Mouse (Mus musculus) splenic B cell, adult 2 months (primary cell): ENCODE measurements around the gene Ranbp3.
"Not testable (repeated sequence)": the region's sequence is repeated elsewhere in the genome, so short reads cannot be mapped to it uniquely, and the experiment has no call there.

Experiments used
- DNase-seq: peaks from one replicate; pipeline ENCODE4 v3.0.0-alpha.2; 2011; ENCODE audit warnings: low read depth, low spot score
- H3K27me3 ChIP-seq: 2 replicates; pipeline ENCODE4 v1.6.1; 2012; ENCODE audit warnings: mild to moderate bottlenecking, low read length, moderate library complexity, mixed read lengths; ENCODE audit not compliant: control insufficient read depth, poor library complexity, insufficient read depth, severe bottlenecking
- H3K36me3 ChIP-seq: 2 replicates; pipeline ENCODE4 v1.6.1; 2012; ENCODE audit warnings: mild to moderate bottlenecking, low read length, moderate library complexity, mixed read lengths; ENCODE audit not compliant: control insufficient read depth, poor library complexity, insufficient read depth, severe bottlenecking

Ranbp3 gene

DNA sequence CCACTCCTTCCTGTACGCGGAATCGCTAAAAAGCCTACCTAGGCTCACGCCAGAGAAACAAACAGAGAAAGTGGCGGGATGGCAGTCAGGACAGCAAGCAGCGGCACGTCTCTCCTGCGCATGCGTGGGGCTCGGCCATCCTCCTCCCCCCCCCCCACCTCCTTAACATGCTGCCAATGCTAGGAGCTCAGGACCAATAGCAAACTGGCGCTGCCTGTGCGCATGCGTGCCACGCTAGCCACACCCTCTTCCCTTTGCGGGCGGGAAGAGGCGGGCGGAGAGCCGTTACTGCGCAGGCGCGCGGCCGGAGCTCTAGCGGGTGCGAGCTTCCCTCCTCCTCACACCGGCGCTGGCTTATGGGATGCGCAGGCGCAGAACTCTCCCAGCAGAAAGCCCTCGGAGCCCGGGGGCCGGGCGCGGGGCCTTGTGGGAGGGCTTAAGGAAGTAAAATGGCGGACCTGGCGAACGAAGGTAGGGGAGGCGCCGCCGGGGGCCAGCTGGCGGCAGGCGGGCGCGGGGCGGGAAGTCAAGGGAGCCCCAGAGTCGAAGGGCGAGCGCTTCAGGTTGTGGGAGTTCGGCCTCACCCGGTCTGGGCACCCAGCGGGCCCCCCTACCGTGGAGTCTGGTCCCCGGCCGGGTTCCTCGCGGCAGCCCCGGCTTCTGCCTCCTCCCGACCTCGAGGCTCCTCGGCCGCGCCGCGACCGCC, at the start of gene Ranbp3:
Ranbp3 (plus strand) TSS at position 354 of the 706 bp plus-strand sequence.
- H3K27me3 ChIP-seq, result no peaks in the 10 kb centered on the region
- peak; percentile 100 for DNase-seq
- H3K36me3 ChIP-seq, result no peaks in the 10 kb centered on the region; the same call in 1 of the 2 replicates

DNA sequence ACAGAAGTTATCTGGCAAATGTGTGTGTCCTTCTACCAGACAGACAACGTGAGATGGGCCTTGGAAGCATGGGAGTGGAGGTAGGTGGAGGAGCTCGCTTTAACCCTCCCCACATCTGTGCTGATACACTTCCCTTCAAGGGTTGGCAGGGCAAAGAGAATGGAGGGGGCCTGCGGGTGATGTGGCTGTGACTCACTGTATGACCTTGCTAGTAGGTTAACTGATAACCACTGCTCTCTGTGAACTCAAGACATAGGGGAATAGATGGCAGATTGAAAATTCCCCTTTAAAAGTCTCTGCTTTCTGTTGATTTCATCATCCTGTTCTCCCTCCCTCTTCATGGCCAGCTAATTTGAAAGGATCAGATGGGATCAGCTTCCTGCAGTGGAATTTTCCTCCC, 47.6 kb upstream of the Ranbp3 start:
- Histone ChIP-seq H3K36me3 (peaks cover 4% of the 10 kb centered on the region), H3K27me3 (no peaks in the 10 kb centered on the region)
- DNase-seq, result no peak

DNA sequence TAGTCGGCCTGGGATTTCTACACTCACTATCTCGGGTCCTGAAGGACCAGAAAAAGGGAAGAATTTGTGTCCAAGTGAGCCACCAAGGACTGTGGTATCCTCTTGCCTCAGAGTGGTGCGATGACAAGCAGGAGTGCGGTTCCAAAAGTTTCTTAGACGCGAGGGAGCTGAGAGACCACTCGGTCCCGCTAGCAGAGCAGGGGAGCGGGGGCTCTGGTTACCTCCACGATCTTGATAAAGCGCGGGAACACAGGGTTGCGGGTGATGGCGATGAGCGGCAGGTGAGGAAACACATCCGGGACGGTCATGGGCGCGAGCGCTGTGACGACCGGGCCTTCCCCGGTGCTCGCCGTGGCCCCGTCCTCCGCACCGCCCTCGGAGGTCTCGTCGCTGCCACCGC, 46.8 kb upstream of the Ranbp3 start:
- DNase-seq, result no peak
- Histone ChIP-seq H3K27me3 (no peaks in the 10 kb centered on the region), H3K36me3 (peaks cover 4% of the 10 kb centered on the region)

DNA sequence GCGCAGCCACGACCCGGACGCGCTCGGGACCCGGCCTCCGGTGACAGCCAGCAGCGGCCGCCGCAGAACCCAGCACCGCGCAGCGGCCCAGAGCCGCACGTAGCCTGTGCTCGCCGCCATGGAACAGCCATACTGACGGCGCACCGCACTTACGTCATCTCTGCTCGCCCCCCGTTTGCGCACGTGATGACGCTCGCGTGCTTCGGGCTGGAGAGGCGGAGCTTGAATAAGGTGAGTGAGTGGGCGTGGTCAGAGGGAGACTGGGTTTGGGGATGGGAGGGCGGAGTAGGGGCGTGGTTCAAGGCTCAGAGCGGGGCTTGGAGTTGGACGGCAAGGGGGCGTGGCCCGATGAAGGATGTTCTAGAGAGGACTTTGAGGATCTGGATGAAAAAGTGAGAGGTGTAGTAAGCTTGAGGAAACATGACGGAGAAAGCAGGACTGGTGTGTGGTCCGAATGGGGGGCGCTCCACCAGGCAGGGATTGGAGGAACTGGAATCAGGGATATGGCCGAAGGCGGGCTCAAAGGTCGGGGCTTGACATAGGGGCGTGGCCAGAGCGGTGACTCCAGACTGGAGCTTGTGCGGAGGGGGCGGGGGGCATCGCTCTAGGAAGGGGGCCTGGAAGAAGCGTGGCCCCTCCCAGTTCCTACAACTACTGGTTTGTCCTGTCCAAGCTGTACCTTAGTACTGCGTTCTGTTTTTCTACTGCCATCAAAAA, 46.2 kb upstream of the Ranbp3 start, which contains the start of gene Lonp1:
Lonp1 (minus strand) TSS at position 134 of the 717 bp plus-strand sequence.
- DNase-seq, result peak; percentile 100
- H3K27me3 ChIP-seq, result no peaks in the 10 kb centered on the region
- peaks cover 4% of the 10 kb centered on the region for H3K36me3 ChIP-seq

DNA sequence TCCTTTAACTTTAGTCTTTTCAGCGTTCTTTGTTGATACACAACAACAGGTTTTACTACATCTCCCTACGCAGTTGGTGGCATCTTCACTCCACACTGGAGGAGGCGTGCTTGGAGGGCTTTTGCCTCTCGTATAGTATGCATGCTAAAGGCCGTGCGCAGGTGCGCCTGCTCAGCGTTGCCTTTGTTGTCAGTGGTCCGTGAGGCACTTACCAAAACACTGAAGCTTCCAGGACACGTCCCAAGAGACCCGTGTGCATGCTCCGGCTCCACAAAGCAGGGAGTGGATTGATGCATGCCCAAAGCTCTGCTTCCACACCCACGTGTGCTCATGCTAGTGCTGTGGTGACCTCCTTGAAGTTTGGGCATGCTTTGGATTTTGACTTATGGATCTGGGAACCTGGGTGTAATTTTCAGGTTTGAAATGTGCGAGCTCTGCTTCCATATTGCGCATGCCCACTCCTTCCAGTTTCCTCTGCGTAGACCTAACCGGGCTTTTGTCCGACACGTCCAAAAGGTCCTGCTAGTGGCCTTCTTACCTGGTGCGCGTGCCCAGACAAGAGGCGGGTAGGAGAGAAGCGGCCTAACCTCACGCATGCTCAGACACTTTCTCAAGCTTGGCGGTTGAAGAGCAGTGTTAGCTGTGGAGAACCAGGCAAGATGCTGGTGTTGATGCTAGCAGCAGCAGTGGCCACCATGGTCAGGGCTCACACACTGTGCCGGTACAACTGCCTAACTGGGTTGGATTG, 45.4 kb upstream of the Ranbp3 start, which contains the start of gene Catsperd:
Catsperd (plus strand) TSS at position 614 of the 748 bp plus-strand sequence.
- Histone ChIP-seq H3K27me3 (no peaks in the 10 kb centered on the region), H3K36me3 (peaks cover 4% of the 10 kb centered on the region)
- DNase-seq, result peak; percentile 47

DNA sequence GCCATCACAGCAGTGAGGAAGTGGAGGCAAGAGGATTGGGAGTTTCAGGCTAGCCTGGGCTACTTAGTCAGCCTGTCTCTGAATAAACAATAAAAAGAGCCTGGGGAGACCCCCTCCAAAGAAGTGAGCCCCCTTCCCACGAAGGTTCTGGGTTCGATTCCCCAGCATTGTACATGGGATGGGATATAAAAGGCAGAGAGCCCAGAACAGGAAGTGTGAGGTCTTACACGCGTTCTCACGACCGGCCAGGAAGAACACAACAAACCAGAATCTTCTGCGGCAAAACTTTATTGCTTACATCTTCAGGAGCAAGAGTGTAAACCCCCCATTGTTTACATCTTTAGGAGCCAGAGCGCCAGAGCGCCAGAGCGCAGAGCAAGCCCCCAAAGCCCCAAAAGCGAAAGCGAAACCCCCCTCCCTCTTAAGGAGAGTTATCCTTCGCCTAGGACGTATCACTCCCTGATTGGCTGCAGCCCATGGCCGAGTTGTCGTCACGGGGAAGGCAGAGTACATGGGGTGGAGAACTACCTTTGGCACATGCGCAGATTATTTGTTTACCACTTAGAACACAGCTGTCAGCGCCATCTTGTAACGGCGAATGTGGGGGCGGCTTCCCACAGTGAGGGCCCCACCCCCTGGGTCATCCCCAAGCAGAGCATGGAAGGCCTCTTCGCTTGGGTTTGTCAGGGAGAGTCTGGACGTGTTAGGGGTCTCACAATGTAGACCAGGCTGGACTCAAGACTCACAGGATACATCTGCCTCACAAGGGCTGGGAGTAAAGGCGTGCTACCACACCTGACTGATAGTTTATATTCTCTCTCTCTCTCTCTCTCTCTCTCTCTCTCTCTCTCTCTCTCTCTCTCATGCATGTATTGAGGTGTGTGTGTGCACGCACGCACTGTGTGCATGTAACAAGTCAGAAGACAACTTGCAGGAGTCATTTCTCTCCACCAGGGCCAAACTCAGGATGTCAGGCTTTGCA, 43.0 kb upstream of the Ranbp3 start:
- H3K27me3 ChIP-seq, DNase-seq, H3K36me3 ChIP-seq: not testable (repeated sequence)

DNA sequence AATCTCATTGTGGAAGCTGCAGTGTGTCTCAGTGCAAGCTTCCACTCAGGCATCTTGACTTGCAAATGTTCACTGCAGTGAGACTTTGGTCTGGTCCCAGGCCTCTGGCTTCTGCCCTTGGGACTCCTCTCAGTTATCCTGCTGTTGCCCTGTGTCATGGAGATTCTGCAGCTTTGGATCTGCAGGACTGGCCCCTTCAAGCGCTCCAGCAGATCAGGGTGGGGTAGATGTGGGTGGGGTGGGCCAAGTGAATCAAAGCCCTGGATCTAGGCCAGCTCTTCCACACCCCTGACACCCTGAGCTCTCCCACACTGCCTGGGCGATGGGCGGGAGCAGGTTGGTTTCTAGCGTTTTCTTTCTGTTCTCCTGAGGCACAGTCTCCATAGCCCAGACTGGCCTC, 41.3 kb upstream of the Ranbp3 start:
- Histone ChIP-seq H3K36me3 (no peaks in the 10 kb centered on the region), H3K27me3 (no peaks in the 10 kb centered on the region)
- no peak for DNase-seq

DNA sequence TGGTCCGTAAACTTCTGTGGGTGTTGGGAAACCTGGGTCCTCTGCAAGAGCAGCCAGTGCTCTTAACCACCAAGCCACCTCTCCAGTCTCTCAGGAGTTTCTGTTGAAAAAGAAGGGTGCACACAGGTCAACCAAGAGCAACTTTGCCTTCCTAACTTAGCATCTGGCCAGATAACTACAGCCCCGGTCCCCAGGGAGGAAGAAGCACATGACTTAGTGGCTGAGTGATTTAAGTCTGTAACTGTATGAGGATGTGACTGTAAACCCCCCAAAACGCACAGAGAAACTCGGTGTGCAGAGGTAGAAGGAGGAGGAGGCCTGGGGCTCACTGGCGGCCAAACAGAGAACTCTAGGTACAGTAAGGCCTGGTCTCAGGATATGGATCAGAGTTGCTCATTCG, 39.1 kb upstream of the Ranbp3 start:
- H3K27me3 ChIP-seq, result no peaks in the 10 kb centered on the region
- DNase-seq, result peak; percentile 84
- no peaks in the 10 kb centered on the region for H3K36me3 ChIP-seq

DNA sequence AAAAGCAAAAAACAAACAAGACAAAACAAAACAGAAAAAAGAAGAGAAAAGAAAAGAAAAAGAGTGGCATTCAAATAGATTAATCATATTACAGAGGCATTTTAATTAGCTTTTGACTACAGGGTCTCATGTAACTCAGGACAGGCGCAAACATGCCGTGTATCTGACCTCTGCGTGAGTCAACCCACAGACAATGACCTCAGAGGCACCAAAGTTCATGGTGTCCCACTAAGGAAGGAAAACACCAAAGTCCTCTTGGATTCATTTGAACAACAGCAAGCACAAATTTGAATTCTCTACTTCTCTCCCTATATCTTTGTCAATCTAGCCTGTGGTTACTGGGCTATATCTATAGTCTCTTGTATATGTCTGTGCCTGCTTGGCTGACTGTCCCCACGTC, 29.9 kb upstream of the Ranbp3 start:
- no peak for DNase-seq
- Histone ChIP-seq H3K27me3 (no peaks in the 10 kb centered on the region), H3K36me3 (no peaks in the 10 kb centered on the region)

DNA sequence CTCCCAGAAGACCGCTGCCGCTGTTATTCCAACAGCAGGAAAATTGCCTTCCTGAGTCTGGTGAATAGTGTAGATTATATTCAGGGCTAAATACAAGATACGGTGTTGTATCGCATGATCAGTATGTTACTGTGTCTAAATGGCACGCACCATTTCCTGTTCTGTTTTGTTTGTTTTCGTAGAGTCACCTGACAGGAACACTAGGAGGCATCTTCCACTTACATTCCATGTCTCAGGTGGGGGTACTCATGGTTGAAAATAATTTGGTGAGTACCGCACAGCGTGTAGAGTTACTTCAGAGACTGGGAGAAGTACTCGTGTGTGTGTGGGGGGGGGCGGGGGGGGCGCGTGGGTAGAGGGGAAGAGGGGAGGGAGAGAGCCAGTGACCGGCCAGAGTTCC, 25.5 kb upstream of the Ranbp3 start:
- Histone ChIP-seq H3K27me3 (no peaks in the 10 kb centered on the region), H3K36me3 (no peaks in the 10 kb centered on the region)
- DNase-seq, result no peak

DNA sequence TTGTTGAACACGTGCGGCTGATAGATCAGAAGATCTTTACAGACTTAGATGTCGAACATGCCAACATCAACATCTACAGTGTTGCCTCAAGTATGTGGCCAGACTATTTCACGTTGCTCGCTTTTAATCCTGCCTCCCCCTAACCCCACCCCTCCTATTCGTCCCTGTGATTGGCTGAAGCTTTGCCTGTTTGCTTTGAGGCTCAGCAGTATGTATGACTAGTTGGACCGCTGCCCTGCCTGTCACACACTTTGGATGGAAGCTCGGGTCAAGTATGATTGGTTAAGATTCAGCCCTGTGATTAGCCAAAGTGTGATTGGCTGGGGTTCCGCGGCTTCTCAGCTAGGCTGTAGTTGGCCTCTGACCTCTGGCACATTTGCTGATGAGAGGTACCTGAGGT, 21.3 kb upstream of the Ranbp3 start:
- Histone ChIP-seq H3K27me3 (no peaks in the 10 kb centered on the region), H3K36me3 (no peaks in the 10 kb centered on the region)
- DNase-seq, result no peak

DNA sequence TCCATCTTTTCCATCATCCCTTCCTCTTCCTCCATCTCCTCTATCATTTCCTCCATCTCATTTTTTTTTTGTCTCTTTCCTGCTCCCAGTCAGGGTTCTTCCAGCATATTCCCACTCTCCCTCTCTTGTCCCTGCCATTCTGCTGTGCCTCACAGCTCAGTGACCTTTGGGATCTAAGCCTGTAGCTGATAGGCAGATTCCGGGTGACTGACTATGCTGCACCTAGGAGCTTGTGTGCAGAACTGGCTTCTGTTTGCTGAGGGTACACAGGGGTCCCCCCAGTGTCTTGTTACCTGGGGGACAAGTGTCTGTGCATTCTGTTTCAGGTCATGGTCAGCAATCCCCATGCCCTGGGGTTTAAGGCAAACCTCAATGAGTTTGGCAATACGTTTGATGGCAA, 18.3 kb upstream of the Ranbp3 start:
- no peaks in the 10 kb centered on the region for H3K27me3 ChIP-seq
- no peak for DNase-seq
- H3K36me3 ChIP-seq, result no peaks in the 10 kb centered on the region

DNA sequence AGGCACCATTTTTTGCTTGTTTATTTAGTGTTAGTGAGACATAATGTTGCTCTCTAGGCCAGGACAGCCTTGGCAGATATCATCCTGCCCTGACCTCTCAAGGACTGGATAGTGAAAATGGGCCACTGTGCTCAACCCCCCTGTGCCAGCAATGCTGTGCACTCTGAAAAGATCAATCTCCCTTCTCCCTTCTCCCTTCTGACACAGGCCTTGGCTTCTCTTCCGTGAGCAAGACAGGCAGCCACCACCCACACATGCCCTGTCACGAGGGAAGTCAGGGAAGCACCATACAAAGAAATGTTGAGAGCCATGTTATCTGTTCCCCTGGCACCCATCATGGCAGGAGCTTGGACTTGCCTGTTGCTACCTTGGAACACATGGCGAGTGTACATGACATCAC, 17.8 kb upstream of the Ranbp3 start:
- DNase-seq, result no peak
- Histone ChIP-seq H3K27me3 (no peaks in the 10 kb centered on the region), H3K36me3 (no peaks in the 10 kb centered on the region)

DNA sequence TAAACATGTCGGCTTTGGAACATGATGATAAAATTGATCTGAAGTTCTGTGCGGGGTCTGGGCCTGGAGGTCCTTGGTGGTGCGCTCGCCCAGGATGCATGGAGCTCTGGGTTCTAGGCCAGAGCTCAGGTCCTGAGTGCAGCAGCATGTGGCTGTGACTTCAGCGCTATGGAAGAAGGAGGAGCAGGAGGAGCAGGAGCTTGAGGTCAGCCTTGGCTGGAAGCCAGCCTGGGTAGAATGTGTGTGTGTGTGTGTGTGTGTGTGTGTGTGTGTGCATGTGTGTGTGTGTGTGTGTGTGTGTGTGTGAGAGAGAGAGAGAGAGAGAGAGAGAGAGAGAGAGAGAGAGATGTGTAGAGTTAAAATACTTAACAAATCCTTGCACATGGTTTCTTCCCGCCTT, 16.9 kb upstream of the Ranbp3 start:
- H3K27me3 ChIP-seq, result no peaks in the 10 kb centered on the region
- no peak for DNase-seq
- H3K36me3 ChIP-seq, result no peaks in the 10 kb centered on the region
